Mouse (Mus musculus) liver, embryonic 14 days (tissue): ENCODE measurements around the gene Pced1a. TPM values are rescaled to one million over a fixed set of nuclear protein-coding genes. Genes with fewer than 3 reads are reported as not detected.

ENCODE experiments used
- polyA plus RNA-seq: library from polyadenylated mRNA; depleted of rRNA; stranded (reverse); fragments of >200 nt; gene quantifications from 2 replicates; pipeline ENCODE4 v1.2.3, GENCODE M21; 2012; rRNA removed

The Pced1a gene
- polyA plus RNA-seq, result 5.0 TPM in 2 replicates

DNA sequence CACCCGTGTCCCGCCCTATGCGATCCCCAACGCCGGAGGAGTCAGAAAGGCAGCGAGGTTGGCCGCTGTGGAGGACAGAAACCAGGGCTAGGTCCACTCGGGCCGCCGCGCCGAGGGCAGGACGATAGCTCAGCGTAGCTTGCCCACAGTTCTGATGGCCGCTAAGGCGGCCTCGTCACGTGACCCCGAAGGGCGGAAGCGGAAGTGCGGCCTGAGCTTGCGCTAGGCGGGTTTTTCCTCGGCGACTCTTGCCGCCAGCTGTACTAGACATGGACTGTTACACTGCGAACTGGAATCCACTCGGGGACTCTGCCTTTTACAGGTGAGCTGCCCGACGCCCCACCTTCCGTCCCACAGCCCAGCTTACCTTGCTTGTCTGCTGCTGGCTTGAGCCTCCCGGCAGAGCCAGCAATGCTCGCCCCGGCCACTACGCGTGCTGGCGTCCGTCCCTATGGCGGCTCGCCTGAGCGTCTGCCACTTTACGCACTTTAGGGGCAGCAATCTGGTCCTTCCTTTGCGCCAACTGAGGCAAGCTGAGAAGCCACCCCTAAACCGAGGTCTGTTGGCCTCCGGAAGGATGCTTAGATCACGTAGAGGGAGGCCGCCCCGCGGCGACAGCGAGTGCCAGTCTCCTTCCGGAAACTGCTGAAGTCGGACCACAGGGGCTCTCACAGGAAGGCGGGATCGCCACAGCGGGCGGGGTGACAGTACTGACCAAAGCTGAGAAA is at the start of gene Pced1a, which contains the start of gene Vps16:
Pced1a (minus strand) TSS at position 576 of the 728 bp plus-strand sequence.
Vps16 (plus strand) TSS at position 214 of the 728 bp plus-strand sequence.

DNA sequence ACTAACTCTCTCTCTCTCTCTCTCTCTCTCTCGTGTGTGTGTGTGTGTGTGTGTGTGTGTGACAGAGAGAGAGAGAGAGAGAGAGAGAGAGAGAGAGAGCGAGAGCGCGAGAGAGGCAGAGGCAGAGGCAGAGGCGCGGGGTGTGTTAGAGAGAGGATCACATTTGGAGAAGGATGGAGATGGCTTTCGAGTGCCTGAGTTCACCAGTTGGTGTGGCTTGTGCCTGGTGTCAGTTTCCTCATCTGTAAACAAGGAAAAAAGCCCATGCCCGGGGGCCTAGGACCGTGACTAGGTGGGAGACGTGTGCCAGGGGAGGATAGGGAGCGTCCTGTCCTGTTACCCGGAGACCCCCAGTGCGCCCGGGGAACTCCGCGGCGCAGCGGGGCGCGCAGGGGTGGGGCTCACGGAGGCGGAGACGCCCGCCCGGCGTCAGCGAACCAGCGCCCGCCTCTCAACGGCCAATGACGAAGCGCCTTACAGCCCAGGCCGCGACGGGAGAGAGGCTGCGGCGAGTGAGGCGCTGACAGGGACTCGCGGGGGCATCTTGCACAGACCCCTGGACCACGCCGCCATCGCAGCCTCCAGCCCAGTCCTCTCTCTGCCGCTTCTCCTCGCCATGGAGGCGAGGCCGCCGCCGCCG is 25.4 kb upstream of the Pced1a start, which contains the start of gene Ptpra:
Ptpra (plus strand) TSS at position 485 of the 640 bp plus-strand sequence.

DNA sequence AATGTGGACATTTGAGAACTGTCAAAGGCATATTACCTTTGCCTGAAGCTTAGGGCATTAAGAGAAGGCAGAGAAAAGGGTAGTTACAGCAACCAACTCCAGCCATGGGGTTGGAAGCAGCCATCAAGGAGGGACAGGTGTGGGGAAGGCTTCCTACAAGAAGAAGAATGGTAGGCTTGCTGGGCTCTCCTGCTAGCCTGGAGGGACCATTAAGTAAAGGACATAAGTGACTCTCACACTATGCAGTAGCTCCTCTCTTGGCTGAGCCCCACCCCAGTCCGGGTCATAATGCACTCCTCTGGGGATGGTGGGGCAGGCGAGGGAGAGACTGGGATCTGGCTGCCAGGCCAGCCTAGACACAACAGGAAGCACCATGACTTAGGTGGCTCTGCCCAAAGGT is 18.3 kb downstream of the Pced1a start, which contains the start of gene Tmem239:
Tmem239 (plus strand) TSS at position 301 of the 400 bp plus-strand sequence.

DNA sequence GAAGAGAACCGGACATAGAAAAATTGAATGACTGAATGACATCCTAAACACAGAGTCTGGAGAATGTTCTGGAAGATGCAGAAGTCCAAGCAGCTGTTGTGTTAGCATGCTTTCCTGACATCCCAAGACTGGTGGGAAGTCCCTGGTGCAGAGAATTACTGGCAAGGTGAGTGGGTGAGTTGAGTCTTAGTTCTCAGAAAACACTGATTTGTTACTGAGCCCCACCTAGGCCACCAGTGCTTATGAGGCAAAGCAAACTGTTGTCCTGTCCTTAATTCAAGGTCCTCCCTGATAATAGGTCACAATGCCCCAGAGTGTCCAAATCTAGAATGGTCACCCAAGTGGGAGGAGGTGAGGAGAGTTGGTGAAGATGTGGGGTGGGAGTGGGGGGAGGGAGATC is 19.6 kb downstream of the Pced1a start, which contains the start of the genes Gm28372 and 1700020A23Rik:
Gm28372 (plus strand) TSS at position 301 of the 400 bp plus-strand sequence.
1700020A23Rik (plus strand) TSS at position 321 of the 400 bp plus-strand sequence.

DNA sequence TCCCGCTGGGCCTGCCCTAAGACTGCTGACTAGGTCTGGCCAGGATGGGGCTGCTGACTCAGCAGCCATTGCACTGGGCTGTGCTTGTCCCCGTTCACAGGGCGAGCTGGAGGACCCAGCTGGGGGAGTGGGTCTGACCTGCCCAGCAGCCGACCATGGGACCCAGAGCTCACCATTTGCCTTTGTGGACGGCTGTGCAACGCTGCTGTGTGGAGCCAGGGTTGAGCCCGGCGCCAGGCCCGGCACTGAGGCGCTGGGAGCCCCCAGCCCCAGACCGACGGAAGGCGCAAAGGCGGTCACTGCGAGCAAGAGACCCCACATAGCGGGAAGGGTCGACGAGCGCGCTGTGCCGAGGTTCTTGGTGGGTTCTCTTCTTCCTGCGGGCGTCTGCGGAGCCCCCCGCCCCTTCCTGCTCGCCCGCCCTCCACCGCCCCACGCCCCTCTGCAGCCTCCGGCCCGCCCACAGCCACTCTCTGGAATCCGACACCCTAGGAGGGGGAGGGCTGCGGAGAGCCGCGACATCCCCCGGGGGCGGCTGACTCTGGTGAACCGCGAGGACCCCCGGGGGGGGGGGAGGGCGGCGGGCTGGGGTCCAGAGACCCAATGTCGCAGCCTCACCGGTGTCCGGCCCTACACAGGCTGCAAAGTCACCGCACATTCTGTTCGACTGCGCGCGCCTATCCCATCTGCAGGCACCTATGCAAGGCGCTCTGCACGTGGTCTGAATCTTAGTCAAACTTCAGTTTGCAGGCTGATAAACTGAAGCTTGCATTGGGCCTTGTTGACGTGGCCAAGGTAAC is 27.1 kb downstream of the Pced1a start, which contains the start of gene Cpxm1:
Cpxm1 (minus strand) TSS at position 389 of the 800 bp plus-strand sequence.

Other genes with a start within 250 kb of the Pced1a start
- 162 and 198 TPM in 2 replicates for gene Snrpb, start 245.3 kb downstream of the Pced1a start, polyA plus RNA-seq
- not detected in 2 replicates for gene Tmc2, start 229.5 kb downstream of the Pced1a start, polyA plus RNA-seq
- gene Nop56, start 150.3 kb downstream of the Pced1a start, polyA plus RNA-seq, result 212 and 238 TPM in 2 replicates
- 98.3 and 110 TPM in 2 replicates for gene Idh3b, start 140.2 kb downstream of the Pced1a start, polyA plus RNA-seq
- 0.28 and 0.41 TPM in 2 replicates for gene Ebf4, start 129.5 kb downstream of the Pced1a start, polyA plus RNA-seq
- gene Cpxm1, start 27.1 kb downstream of the Pced1a start, polyA plus RNA-seq, result 2.1 and 2.8 TPM in 2 replicates
- not detected in 2 replicates for gene Gm28372, start 19.5 kb downstream of the Pced1a start, polyA plus RNA-seq
- not detected in 2 replicates for gene 1700020A23Rik, start 19.4 kb downstream of the Pced1a start, polyA plus RNA-seq
- gene Tmem239, start 18.2 kb downstream of the Pced1a start, polyA plus RNA-seq, result not detected in 2 replicates
- gene Vps16, start 362 bp downstream of the Pced1a start, polyA plus RNA-seq, result 37.3 and 44.0 TPM in 2 replicates
- gene Ptpra, start 25.6 kb upstream of the Pced1a start, polyA plus RNA-seq, result 18.8 and 20.1 TPM in 2 replicates
- 23.9 and 25.5 TPM in 2 replicates for gene Mrps26, start 139.0 kb upstream of the Pced1a start, polyA plus RNA-seq
- gene Oxt, start 151.5 kb upstream of the Pced1a start, polyA plus RNA-seq, result not detected in 2 replicates
- gene Avp, start 157.9 kb upstream of the Pced1a start, polyA plus RNA-seq, result not detected in 2 replicates
- gene Fastkd5, start 205.3 kb upstream of the Pced1a start, polyA plus RNA-seq, result 3.6 and 4.4 TPM in 2 replicates
- 3.0 and 3.2 TPM in 2 replicates for gene Ubox5, start 205.3 kb upstream of the Pced1a start, polyA plus RNA-seq
- 2.0 and 2.1 TPM in 2 replicates for gene Lzts3, start 218.1 kb upstream of the Pced1a start, polyA plus RNA-seq
- 30.3 and 31.8 TPM in 2 replicates for gene Ddrgk1, start 240.0 kb upstream of the Pced1a start, polyA plus RNA-seq
- 33.9 and 42.0 TPM in 2 replicates for gene Itpa, start 242.9 kb upstream of the Pced1a start, polyA plus RNA-seq